Mouse (Mus musculus) CH12.LX (cell line): Measurements from ENCODE around the gene Mgp.

Experiments
- CTCF ChIP-seq, 2 experiments: IDR thresholded peaks in 1 of 2; conservative IDR thresholded peaks in 1 of 2; 2 replicates each; pipeline ENCODE4 v1.5.1; 2011 to 2012; ENCODE audit warnings: low read depth in 2 of 2, low read length in 2 of 2, improper control_type of control experiment in 1 of 2, inconsistent platforms in 1 of 2, mild to moderate bottlenecking in 1 of 2, moderate library complexity in 1 of 2
- ELF1 ChIP-seq: IDR thresholded peaks from 2 replicates; pipeline ENCODE4 v1.6.1; 2014; ENCODE audit warnings: low read depth, mild to moderate bottlenecking, inconsistent platforms, low read length, improper control_type of control experiment
- EP300 ChIP-seq: IDR thresholded peaks from 2 replicates; pipeline ENCODE4 v1.6.1; 2011; ENCODE audit warnings: low read length, improper control_type of control experiment
- JUN ChIP-seq: IDR thresholded peaks from 2 replicates; pipeline ENCODE4 v1.6.1; 2011; ENCODE audit warnings: low read depth, mild to moderate bottlenecking, low read length, improper control_type of control experiment, moderate library complexity; ENCODE audit not compliant: insufficient read depth
- KAT2A ChIP-seq: IDR thresholded peaks from 2 replicates; pipeline ENCODE4 v1.6.1; 2012; ENCODE audit warnings: low read length, improper control_type of control experiment, inconsistent platforms; ENCODE audit not compliant: insufficient replicate concordance
- MAX ChIP-seq: IDR thresholded peaks from 2 replicates; pipeline ENCODE4 v1.6.1; 2011; ENCODE audit warnings: low read length, improper control_type of control experiment
- MAZ ChIP-seq: IDR thresholded peaks from 2 replicates; pipeline ENCODE4 v1.6.1; 2012; ENCODE audit warnings: low read depth, mild to moderate bottlenecking, inconsistent platforms, low read length, improper control_type of control experiment, moderate library complexity
- MYC ChIP-seq: IDR thresholded peaks from 2 replicates; pipeline ENCODE4 v1.6.1; 2011; ENCODE audit warnings: low read depth, mild to moderate bottlenecking, improper control_type of control experiment, low read length
- POLR2A ChIP-seq: IDR thresholded peaks from 2 replicates; pipeline ENCODE4 v1.6.1; 2011; ENCODE audit warnings: low read depth, mild to moderate bottlenecking, improper control_type of control experiment, low read length
- POLR2AphosphoS2 ChIP-seq: IDR thresholded peaks from 2 replicates; pipeline ENCODE4 v1.6.1; 2011; ENCODE audit warnings: low read depth, low read length, improper control_type of control experiment
- RCOR1 ChIP-seq: conservative IDR thresholded peaks from 2 replicates; pipeline ENCODE4 v1.6.1; 2012; ENCODE audit warnings: low read depth, mild to moderate bottlenecking, inconsistent platforms, low read length, improper control_type of control experiment
- SIN3A ChIP-seq: IDR thresholded peaks from 2 replicates; pipeline ENCODE4 v1.6.1; 2012; ENCODE audit warnings: low read length, improper control_type of control experiment, inconsistent platforms
- SMC3 ChIP-seq: IDR thresholded peaks from 2 replicates; pipeline ENCODE4 v1.6.1; 2011; ENCODE audit warnings: low read depth, low read length, improper control_type of control experiment
- USF2 ChIP-seq: conservative IDR thresholded peaks from 2 replicates; pipeline ENCODE4 v1.6.1; 2011; ENCODE audit warnings: low read depth, low read length, improper control_type of control experiment

DNA sequence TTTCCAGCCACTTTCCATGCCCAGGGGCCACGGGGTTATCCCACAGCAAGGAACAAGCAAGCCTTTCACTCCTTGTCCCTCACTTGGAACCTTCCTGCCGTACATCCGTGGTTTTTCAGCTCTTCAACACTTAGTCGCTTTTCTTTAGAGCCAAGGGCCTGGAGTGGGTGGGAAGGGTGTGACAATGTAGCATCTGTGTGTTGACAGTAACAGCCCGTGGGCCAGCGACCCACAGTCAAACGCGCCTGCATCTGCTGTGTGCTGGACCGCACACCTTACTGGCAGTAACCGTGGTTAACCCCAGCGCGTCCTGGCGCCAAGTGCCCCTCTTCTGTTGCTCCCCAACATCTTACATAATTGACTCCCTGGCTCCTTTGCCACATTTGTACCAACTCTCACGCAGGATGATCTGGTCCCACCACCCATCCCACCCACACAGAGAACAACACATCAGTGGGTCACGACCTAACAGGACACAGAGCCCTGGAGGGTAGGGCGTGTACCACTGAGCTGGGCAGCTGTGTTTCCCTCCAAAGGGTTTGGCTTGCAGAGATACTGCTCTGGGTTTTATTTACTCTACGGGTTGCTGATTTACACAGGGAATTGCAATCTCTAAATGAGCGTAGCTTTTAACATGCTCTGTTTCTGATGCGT, 30.8 kb upstream of the Mgp start:
- TF ChIP-seq ELF1, result no peak
- no peak for TF ChIP-seq POLR2A
- no peak for TF ChIP-seq EP300
- TF ChIP-seq JUN, result no peak
- TF ChIP-seq MAZ, result no peak
- TF ChIP-seq MYC, result no peak
- TF ChIP-seq USF2, result no peak
- no peak for TF ChIP-seq CTCF (conservative IDR thresholded peaks at IDR 0.05 in 1 of 2, IDR thresholded peaks at IDR 0.05 in 1 of 2; ENCODE audit: low read depth in 2 of 2, low read length in 2 of 2)
- TF ChIP-seq SMC3, result no peak
- no peak for TF ChIP-seq POLR2AphosphoS2
- TF ChIP-seq KAT2A, result no peak
- TF ChIP-seq MAX, result no peak
- no peak for TF ChIP-seq RCOR1
- TF ChIP-seq SIN3A, result no peak
